Mouse (Mus musculus): ENCODE measurements around the gene Foxr1.

DNA sequence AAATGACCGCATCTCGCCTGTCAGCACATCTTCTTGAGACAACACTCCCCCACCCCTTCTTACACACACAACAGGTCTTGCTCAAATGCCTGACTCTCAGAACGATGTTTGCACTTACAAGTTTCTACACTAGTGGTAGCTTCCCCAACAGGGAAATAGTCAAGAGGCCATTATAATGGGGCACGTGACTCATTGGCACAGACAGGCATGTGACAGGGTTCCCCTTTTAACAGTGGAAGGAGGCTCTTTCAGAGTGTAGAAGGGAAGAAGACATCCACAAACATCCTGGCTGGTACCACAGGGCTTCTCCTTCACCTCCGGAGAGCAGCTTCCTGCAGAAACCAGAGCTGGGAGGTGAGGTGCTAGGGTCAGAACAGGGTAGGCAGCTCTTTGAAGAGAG is 21.0 kb upstream of the Foxr1 start:
- TF ChIP-seq CTCF (IDR thresholded peaks at IDR 0.05; ENCODE audit: borderline replicate concordance, extremely low read depth, insufficient read depth, insufficient read length) (no peak), POLR2A (IDR thresholded peaks at IDR 0.05; ENCODE audit: borderline replicate concordance, extremely low read depth, insufficient read depth, insufficient read length, poor library complexity, severe bottlenecking) (no peak)
